Mouse (Mus musculus) embryo, embryonic 11 days (tissue): Measurements from ENCODE around the gene Mreg.

Source experiments
- DNase-seq: peaks from one replicate; pipeline ENCODE4 v3.0.0-alpha.2; 2015

Mreg gene

DNA sequence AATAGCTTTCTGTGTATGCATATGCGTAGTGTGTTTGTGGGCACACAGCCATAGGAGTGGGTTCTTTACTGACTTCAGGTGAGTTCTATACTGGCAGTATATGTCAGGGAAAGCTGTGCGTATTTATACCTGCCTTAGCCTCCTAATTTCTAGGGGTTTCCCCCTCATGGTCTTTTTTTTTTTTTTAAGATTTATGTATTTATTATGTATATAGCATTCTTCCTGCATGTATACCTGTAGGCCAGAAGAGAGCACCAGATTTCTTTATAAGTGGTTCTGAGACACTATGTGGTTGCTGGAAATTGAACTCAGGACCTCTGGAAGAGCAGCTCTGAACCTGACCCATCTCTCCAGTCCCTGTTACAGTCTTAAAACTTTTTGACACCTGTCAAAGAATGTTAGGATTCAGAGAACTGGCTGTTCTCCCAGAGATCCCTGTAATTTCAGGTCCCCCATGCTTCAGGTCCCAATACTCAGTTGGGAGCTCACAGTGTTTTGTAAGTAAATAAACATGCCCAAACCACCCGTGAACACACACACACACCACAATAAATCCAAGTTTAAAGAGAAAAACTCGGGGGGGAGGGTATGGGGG, 14.9 kb upstream of the Mreg start:
- DNase-seq = no peak

DNA sequence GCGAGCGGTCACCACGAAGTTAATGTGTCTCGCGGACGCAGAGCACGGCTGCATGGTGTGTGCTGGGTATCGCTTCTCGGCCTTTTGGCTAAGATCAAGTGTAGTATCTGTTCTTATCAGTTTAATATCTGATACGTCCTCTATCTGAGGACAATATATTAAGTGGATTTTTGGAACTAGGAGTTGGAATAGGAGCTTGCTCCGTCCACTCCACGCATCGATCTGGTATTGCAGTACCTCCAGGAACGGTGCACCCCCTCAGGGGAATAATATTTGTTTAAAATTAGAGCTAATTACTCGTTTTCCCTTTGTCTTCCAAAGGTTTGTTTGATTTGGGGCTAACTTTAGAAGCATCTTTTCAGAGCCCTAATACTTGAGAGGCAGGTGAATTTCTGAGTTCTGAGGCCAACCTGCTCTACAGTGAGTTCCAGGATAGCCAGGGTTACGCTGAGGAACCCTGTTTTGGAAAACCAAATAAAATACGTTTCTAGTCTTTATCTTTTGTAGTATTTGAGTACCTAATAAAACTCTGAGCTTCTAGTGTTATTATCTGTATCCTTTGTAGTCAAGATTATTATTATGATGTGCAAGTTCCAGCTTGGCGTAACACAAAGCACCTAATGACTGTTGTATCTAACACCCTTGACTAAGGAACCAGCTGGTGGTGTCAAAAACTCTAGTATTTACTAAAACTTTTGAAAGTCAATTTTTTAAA, 14.2 kb upstream of the Mreg start:
- peak; percentile 93 for DNase-seq

DNA sequence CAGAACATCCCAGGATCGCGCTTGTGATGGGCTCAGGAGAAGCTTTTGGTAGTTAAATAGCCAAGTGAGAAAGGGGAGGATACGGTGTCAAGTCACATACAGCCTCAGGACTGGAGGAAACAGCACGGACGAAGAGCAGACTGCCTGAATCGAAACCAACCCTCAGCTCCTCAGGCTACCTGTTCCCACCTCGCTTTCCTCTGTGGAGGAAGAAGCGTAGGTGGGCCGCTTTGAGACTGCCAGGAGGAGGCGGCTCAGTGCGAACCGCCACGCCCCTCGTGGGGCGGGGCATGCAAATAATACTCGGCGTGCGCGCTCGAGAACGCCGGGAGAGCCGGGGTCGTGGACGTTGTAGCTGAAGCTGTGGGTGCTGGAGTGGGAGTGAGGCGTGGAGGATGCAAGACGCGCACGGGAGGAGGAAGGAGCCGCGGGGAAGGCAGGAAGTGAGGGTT, 13.6 kb upstream of the Mreg start:
- DNase-seq = peak; percentile 93

DNA sequence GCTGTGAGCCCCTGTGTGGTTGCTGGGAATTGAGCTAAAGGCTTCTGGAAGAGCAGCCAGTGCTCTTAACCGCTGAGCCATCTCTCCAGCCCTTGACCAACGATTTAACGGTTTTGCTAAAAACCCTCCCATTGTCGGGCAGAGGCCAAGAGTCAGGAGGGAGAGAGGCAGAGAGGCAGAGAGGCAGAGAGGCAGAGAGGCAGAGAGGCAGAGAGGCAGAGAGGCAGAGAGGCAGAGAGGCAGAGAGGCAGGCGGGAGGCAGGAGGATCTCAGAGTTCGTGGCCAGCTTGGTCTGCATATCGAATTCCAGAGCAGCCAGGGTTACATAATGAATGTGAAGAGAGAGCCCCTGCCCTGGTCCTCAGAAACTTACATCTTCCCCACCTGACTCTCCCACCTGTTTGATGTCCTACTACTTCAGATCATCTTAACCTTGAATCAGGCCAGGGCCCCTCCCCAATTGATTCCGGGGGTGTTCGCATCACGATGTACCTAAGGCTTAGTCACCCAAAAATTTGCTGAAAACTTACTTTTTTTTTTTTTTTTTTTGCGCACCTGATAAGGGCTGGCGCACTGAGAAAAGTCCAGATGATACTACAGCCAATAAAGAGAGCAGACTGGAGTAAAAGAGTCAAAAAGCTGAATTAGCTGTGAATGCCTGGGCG, 13.1 kb upstream of the Mreg start:
- DNase-seq = no peak

DNA sequence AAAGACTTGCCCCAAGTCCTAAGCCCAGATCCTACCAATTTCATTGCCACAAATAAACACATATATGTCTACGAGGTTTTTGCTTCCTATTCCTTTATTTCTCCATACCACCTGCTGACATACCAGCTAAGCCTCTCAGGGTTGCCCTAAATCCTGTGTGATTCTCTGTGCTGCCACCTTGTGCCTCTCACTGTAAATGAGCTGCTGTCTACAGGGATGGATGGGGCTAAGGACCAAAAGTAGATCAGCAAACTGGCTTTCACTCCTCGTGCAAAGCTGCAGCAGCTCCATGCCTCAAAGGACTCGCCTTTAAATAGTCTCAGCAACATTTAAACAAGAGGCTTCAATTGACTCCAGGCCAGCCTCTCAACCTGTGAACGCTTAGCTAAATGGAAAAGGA, 7.9 kb upstream of the Mreg start:
- no peak for DNase-seq

DNA sequence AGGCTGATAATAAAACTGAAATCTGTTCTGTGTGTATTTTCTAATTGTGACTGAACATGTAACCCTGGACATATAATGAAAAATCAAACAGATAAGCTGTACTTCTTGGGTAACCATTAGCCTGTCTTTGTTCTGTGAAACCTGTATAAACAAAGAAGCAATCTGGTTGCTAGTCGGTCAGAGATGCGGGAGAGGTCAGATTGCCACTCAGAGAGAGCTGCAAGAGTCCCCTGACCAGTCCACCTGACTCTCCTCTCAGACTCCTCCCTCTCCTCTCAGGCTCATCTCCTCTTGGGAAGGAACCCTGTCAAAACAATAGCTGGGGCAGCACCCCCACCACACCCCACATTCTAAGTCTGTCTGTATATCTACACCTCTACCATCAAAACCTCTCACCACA, 7.0 kb upstream of the Mreg start:
- no peak for DNase-seq

DNA sequence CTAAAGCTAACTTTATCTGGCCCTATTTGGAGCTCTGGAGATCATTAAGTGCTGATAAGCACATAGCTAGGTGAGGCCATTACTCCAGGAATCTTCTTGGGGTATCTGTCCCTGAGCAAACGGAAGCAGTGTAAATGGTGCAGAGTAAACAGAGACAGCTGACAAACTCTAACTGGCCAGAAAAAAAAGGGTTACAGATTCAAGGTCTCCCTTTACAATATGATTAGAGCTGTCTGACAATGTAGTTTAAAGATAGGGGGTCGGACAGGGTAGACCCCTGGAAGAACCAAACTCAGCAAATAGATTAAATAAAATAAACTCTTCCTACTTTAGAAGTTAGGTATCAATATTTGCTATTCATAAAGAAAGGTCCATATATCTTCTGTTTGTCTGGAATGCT, 6.5 kb upstream of the Mreg start:
- no peak for DNase-seq

DNA sequence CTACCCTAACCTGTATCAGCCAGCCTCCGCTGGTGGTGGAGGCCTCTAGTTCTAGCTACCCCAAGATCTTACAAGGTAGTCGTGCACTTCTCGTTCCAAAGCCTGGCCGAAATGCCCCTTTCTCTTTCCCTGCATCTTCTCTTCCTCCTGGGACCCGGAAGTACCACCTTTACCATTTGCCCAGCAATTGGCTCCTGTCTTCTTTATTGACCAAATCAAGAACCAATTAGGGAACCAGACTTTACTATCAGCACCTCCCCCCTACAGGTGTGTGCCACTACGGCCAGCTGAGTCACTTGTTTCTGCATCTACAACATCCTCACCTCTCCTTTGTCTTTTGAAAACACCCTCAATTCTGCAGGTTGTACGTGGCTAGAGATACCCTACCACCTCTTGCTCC, 4.7 kb upstream of the Mreg start:
- no peak for DNase-seq

DNA sequence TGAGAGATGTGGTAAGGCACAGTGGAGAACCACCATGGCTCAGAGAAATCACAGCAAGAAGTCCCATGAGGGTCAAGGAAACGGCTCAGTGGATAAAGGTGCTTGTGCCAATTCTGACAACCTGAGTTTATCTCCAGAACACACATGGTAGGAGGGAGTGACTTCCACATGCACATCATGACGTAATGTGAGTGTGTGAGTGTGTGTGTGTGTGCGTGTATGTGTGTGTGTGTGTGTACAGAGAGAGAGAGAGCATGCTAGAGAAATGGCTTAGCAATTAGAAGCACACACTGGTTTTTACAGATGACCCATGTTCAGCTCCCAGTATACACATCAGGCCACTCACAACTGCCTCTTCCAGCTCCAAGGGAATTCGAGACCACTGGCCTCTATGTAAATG, 3.1 kb upstream of the Mreg start:
- DNase-seq = no peak

DNA sequence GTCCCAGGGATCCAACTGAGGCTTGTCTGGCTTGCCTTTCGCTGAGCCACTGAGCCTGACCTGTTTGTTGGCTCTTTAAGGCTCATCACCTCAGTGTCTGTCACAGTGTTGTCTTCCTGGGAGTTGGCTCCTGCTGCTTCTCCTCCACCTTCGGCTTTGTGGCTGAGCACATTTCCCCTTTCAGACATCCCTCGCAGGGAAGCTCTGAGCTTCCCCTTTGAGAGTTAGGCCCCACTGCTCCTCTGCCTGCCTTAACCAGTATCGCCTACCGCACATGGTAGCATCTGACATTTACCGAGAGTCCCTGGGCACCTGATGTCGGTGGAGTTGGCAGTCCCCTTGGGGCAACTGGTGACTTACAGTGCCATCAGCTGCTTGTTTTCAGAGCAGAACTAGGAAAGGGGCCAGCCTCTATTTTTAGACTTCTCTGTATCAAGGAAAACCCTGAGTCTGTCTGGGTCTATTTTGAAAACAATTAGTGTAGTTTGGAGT, 2.4 kb upstream of the Mreg start:
- DNase-seq = no peak

DNA sequence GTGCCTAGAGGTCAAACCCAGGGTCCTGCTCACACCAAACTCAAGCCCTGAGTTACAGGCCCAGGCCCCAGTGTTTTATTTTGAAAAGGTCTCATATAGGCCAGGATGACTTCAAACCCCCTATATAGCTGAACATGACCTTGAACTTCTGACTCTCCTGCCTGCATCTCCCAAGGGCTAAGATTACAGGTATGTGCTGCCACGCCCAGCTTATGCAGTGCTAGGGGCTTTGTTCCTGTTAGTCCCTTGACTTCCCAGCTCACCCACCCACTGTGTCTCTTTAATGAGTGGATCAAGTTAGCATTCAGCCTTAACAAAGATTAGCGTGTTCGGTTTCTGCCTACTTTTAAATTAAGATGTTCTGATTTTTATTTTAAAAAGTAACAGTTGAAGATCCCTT, 1.8 kb upstream of the Mreg start:
- DNase-seq = no peak

DNA sequence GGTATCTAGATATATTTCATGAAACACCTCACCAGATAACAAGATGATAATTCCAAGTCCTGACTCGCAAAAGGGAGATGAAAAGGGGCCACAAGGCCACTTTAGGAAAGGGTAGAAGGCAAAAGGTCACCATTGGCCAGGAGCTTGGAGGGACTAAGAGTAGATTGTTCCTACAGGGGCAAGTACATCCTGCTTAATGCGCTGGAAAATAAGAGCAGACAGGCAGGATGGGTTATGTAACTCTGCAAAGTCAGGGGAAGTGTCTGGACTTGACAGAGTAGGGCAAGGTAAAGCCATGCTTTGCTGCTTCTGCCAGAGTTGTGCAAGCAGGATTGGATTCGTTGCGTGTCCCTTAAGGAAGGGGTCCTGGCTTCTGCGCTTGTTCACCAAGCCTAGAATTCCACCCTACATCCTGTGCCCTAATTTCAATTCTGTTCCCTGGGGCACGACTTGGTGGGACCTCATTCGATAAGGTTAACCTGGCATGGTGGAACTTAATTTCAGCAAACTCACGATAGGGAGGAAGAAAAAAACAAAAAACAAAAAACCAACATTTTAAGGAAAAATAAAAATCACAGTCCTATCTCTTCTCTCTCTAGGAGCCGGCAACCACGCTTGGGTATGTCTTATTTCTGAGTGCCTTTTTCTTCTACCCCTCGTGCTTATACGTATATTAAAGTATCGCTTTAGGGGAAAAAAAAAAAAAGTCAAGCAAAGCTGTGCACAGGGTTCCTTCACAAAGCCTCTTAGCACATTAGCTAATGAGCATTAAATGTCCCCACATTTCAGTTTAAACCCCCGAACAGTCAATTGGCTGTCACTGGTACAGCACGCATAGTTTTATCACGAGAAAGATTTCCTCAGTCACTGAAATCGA, 1.1 kb downstream of the Mreg start:
- no peak for DNase-seq

DNA sequence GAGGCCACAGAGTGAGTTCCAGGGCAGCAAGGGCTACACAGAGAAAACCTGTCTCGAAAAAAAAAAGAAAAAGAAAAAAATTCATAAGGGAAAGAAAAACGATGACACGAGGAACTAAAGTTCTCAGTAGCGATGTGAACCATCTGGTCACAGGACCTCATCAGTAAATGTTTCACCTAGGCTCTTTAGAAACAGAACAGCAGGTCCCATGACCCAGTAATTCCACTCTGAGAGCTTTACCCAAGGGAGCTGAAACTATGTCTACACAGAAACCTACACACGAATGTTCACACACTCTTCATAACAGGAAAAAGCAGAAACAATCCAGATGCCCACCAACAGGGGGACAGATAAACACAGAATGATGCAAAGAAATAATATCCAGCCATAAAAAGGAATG, 4.0 kb downstream of the Mreg start:
- DNase-seq = no peak

DNA sequence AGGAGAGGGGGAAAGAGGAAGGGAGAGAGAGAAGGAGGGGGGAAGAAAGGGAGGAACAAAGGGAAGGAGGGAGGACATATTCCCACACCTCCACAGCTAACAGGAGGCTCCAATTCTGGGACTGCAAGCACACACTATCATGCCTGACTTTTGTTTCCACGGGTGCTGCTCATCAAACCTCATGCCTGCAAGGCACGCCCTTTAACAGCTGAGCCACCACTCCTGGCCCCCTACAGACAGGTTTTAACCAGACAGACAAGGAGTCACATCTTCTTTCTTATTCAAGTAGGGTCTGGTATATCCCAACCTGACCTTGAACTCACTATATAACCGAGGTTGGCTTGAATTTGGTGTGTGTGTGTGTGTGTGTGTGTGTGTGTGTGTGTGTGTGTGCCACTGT, 7.0 kb downstream of the Mreg start:
- no peak for DNase-seq

DNA sequence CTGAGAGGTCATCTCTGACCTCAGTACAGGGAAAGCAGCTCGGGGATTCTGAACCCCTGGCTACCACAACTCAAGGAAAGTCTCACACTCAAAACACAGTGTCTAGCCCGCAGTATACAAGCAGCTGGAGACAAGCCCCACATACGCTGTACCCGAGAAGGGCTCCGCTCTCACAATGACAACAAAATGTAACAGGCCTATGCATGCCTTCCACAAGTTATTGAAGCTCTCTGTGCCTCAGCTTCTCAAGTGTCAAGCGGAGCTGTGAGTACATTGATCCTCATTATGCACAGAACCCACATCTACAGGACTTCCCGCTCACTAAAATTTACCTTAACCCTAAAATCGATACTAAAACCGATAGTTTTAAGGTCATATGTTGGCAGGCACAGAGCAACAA, 8.9 kb downstream of the Mreg start:
- no peak for DNase-seq

DNA sequence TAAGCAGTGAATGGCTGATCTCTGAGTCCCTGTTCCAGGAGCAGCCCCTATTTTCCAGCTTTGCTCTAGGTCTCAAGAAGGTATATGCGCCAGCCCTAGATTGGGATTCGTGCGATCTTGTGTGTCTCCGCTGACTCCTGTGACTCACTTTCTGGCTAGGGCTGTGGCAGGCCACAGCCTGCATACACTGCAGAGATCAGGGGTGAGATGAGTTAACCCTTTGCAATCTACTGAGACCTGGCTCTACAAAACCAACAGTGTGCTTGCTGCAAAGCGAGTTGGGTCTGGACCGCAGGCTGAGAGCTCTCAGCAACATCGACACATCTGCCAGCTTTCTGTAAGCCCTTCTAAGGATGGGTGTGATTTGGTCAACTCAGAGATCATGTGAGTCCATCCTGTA, 9.4 kb downstream of the Mreg start:
- DNase-seq = no peak

DNA sequence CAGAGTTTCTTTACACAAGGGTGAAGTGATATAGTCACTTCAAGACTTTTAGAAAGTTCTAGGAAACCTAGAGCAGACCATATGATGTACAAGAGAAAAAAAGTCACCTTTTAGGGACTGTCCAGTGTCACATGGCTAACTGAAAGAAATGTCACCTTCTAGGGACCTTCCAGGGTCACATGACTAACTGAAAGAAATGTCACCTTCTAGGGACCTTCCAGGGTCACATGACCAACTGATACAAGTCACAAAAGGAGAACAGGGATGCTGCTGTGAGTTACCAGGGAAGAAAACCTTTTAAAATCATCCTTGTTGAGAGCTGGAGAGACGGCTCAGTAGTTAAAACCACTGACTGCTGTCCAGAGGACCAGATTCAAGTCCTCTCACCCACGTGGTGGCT, 10.0 kb downstream of the Mreg start:
- DNase-seq = no peak

DNA sequence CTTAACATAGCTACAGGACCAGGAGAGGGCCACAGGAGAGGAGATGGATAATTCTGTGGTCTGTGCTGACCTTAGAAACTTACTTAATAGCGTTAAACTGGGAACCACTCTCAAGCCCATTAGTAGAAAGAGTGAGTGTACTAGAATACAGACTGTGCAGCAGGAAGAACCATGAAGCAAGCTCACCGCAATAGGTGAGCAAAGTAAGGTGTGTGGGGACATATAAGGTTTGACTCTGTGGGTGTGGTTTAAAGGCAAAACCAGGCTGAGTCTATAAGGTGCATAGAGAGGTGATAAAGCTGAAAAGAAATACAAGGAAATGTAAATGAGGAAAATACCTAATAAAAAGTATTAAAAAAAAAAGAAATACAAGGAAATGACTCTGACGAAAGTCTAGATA, 11.0 kb downstream of the Mreg start:
- DNase-seq = no peak

DNA sequence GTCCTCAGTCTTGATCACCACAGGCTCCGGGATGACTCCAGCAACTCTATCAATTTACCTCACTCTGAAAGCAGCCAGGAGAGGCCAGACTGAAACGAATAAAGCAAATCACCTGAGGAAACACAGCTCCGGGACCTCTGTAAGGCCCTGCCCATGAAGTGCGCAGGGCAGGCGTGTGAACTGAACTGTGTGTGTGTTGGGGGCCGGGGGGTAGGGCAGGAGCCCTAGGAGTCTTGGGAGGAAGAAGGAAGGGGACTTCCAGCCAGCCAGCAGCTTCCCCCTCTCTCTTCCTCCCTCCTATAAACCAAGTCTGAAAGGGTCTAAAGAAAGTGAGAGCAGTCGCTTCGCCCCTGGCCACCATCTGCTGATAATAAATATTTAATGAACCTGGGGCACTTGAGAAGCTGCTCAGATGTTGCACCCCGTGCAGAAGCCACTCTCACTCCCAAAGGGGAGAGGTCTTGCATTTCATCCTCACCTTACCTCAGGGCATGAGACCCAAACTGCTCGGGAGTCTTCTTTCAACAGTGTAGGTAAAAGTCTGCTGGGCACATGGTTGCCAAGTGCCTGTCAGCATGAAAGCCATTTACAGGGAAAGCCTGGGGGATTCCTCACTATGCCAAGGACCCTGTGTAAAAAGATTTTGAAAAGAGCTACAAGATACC, 13.8 kb downstream of the Mreg start:
- no peak for DNase-seq

DNA sequence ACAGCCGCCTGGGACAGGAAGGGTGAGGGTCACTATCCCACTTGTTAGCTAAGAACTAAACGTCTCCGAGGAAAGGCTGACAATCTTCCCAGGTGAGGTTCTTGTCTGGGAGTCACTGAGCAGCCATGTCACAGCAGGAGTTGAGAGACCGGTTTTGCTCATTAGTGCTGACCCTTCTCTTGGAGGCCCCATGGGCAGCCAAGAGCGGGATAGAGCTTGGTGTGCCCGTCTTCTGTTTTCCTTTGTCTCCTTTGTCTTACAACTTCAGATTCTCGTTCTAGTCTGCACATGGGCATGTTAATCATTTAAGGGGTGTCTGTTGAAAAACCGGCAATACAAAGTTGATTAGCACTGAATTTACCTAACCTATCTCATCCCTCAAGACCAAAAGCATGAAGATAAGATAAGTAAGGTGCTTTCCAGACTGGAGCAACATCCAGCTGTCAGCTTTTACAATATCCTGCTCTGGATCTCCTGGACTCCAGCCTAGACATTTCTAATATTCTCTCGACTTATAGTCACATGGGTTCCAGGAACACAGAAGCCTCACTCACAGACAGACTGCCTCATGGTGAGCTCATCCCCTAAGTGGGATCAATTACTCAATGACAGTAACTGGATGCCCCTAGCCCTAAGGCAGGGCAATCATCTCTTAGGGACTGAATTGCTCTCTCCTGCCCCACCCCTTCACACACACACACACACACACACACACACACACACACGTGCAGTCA, 15.3 kb downstream of the Mreg start:
- no peak for DNase-seq

DNA sequence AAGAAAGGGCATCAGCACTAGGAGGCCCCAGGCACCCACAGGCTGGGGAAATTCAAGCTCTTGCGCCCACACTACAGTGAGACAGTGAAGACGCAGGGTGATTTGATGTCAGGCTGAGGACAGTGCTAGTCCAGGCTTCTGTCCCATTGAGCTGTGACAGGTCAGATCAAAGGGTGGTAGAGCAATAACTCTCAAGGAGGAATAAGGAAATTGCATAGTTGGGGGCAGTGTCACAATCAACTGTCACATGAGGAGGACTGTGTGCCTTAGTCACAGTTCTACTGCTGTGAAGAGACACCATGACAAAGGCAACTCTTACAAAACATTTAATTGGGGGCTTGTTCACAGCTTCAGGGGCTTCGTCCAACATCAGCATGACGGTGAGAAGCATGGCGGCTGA, 16.0 kb downstream of the Mreg start:
- no peak for DNase-seq

DNA sequence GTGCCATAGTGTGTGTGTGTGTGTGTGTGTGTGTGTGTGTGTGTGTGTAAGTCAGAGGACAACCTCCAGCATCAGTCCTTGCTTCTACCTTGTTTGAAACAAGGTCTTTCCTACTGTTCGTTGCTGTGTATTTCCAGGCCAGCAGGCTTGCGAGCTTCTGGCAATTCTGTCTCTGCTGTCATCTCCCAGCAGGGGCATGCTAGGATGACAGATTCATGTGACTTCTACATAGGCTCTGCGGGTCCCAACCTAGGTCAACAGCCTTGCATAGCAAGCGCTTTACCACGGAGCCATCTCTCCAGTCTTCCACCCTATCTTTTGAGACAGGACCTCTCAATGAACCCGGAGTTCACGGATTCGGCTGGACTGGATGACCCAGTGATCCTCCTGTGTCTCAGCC, 20.7 kb downstream of the Mreg start:
- DNase-seq = no peak
